Mouse (Mus musculus) testis, adult 2 months (tissue): ENCODE measurements around the gene Iqcb1.

Experiments used
- CTCF ChIP-seq: fragments of 200-500 bp; IDR thresholded peaks from 2 replicates; pipeline ENCODE4 v1.5.1; 2012; ENCODE audit warnings: low read depth, mild to moderate bottlenecking, inconsistent platforms, low read length, moderate library complexity; ENCODE audit not compliant: control insufficient read depth, insufficient read depth, insufficient replicate concordance
- POLR2A ChIP-seq: fragments of 200-500 bp; IDR thresholded peaks from 2 replicates; pipeline ENCODE4 v1.6.1; 2012; ENCODE audit warnings: low read depth, mild to moderate bottlenecking, inconsistent platforms, low read length, moderate library complexity; ENCODE audit not compliant: control insufficient read depth

- TF ChIP-seq POLR2A = no peak
- TF ChIP-seq CTCF = no peak
These were observed 7.4 kb upstream of the Iqcb1 start for GRCm38 (mm10) chr16:36820747-36821146.
